Mouse (Mus musculus) embryonic fibroblast, embryonic 13.5 days (primary cell): Measurements from ENCODE around the gene Cotl1.

Experiments used
- CTCF ChIP-seq: IDR thresholded peaks from 2 replicates; pipeline ENCODE4 v1.5.1; 2011; ENCODE audit warnings: mild to moderate bottlenecking, control low read depth, low read length, moderate library complexity, borderline replicate concordance; ENCODE audit not compliant: insufficient read depth
- POLR2A ChIP-seq: IDR thresholded peaks from 2 replicates; pipeline ENCODE4 v1.6.1; 2011; ENCODE audit warnings: low read depth, mild to moderate bottlenecking, control low read depth, low read length, moderate library complexity

DNA sequence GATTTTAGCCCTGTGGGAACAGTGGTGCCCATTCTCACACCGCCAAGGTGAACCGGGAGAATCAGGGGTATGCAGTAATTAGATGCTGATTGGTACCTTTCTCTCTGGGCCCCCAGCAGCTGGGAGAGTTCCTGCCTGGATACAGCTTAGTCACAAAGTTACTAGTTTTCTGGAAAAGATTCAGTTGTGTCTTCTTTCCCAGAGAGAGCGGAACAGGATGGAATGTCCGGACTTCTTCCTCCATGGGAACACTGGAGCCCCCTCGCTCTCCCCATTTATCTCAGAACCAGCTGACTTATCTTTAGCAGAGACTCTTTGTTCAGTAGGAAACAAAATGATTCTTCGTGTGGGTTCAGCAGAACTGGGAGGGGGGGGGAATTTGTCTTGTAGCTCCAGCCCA lies 22.4 kb upstream of the Cotl1 start:
- no peak for TF ChIP-seq CTCF
- TF ChIP-seq POLR2A: no peak
